Mouse (Mus musculus) kidney, postnatal 0 days (tissue): ENCODE results near the gene Pam16. TPM values are rescaled to one million over a fixed set of nuclear protein-coding genes. Genes with fewer than 3 reads are reported as not detected.

Experiments
- ATAC-seq: fragments of 200-750 bp; cut with Nextera tagmentation; replicated peaks from 2 replicates; pipeline ENCODE4 v1.8.0; 2017; ENCODE audit warnings: low read depth, moderate number of reproducible peaks, moderate TSS enrichment, moderate library complexity; ENCODE audit not compliant: low FRiP score
- DNase-seq: peaks from one replicate; pipeline ENCODE4 v3.0.0-alpha.2; 2016; ENCODE audit warnings: low spot score
- H3K27ac ChIP-seq: fragments of 300-500 bp; sonication (generic); 2 replicates; pipeline ENCODE4 v1.5.1; 2014; ENCODE audit warnings: mild to moderate bottlenecking
- H3K27me3 ChIP-seq: fragments of 300-500 bp; sonication (generic); 2 replicates; pipeline ENCODE4 v1.6.1; 2014; ENCODE audit warnings: low read length, mixed read lengths; ENCODE audit not compliant: insufficient read depth
- H3K36me3 ChIP-seq: fragments of 300-500 bp; sonication (generic); 2 replicates; pipeline ENCODE4 v1.6.1; 2014; ENCODE audit warnings: low read length, mixed read lengths; ENCODE audit not compliant: insufficient read depth
- H3K4me1 ChIP-seq: fragments of 300-500 bp; sonication (generic); replicated peaks from 2 replicates; pipeline ENCODE4 v1.6.1; 2014; ENCODE audit warnings: antibody characterized with exemption, low read length, mixed read lengths; ENCODE audit not compliant: insufficient read depth
- H3K4me2 ChIP-seq: fragments of 300-500 bp; sonication (generic); 2 replicates; pipeline ENCODE4 v1.6.1; 2014; ENCODE audit warnings: mild to moderate bottlenecking, low read length, moderate library complexity, mixed read lengths
- H3K4me3 ChIP-seq: fragments of 300-500 bp; sonication (generic); replicated peaks from 2 replicates; pipeline ENCODE4 v1.5.1; 2014; ENCODE audit warnings: low read depth, low read length
- H3K9ac ChIP-seq: fragments of 300-500 bp; sonication (generic); 2 replicates; pipeline ENCODE4 v1.6.1; 2014; ENCODE audit warnings: low read depth, low read length
- H3K9me3 ChIP-seq: fragments of 300-500 bp; sonication (generic); replicated peaks from 2 replicates; pipeline ENCODE4 v1.6.1; 2016; ENCODE audit warnings: low read length, inconsistent platforms, mixed read lengths
- CTCF ChIP-seq: IDR thresholded peaks from 2 replicates; pipeline ENCODE4 v1.5.1; 2016; ENCODE audit warnings: antibody characterized with exemption, low read depth, mild to moderate bottlenecking, moderate library complexity
- WGBS: fragments of 180-500 bp; shearing (Covaris S2); extraction: QIAGEN DNeasy Blood & Tissue Kit; methylation state at CpG from one replicate; pipeline ENCODE4 v1.1.7; 2014; 5-methylcytosine and 5-hydroxymethylcytosine counted together
- polyA plus RNA-seq: library from polyadenylated mRNA; unstranded; fragments of >200 nt; fragmentation: Nextera tagmentation; extraction: Ambion mirVana; gene quantifications from 2 replicates; pipeline ENCODE4 v1.2.1, GENCODE M21; 2015

The Pam16 gene
- polyA plus RNA-seq, 1 experiment from 2014 or later, result 106 TPM

DNA sequence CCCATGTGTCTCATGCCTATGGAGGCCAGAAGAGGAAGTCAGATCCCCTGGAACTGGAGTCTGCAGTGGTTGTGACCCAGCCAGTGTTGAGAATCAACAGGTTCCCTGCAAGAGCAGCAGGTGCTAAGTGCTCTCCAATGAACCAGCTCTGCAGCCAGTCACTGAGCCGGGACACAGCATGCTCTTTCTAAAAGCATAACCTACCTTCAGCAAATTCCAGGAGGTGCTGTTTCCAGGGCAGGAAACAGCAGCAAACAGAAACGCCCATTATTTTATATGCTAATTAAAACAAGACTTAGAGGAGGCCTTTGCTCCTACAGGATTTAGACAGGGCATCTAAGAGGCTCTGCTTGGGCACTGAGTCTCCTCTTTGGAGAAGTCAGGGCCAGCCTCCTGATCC lies 48.8 kb downstream of the Pam16 start:
- Histone ChIP-seq H3K27me3 (no peaks in the 10 kb centered on the region), H3K9ac (no peak overlapping the region), H3K36me3 (no peaks in the 10 kb centered on the region), H3K4me2 (no peak overlapping the region), H3K4me3 (no peak overlapping the region), H3K27ac (no peak overlapping the region), H3K9me3 (no peaks in the 10 kb centered on the region), H3K4me1 (0 out of 2 replicates have a peak, but pooled peaks cover under 1% of the 10 kb centered on the region)
- DNase-seq (no peak), ATAC-seq (no peak)
- WGBS, result 45% methylated on average over 2 of the region's 2 CpGs
- no peak for TF ChIP-seq CTCF

DNA sequence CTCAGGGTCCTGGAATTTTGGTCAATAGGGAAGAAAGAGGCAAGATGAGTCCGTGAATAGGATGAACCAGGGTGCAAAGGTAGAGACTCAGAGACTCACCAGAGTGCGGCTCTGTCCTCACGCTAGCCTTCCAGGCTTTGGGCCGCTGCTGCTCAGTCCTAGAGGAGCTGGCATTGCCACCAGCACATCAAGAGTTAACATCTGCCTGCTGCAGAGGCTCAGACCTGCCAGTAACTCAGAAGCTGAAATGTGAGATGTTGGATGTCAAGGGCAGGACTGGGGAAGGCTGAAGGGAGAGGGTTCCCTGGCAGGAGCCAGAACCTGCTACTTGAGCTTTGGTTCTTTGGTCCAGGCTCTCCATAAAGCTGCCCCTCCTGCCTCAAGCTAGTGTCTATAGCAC lies 54.1 kb downstream of the Pam16 start:
- DNase-seq (peak; percentile 61), ATAC-seq (0 out of 2 replicates have a peak, but pooled peaks have one; percentile 22)
- TF ChIP-seq CTCF, result no peak
- Histone ChIP-seq H3K27ac (no peak overlapping the region), H3K4me3 (no peak overlapping the region), H3K4me1 (0 out of 2 replicates have a peak, but pooled peaks cover 4% of the 10 kb centered on the region), H3K9ac (no peak overlapping the region), H3K36me3 (no peaks in the 10 kb centered on the region), H3K27me3 (no peaks in the 10 kb centered on the region), H3K4me2 (no peak overlapping the region), H3K9me3 (no peaks in the 10 kb centered on the region)
- 33% methylated on average over 4 of the region's 4 CpGs for WGBS

GRCm38 (mm10) chr16:4567912-4568311 lies 56.9 kb downstream of the Pam16 start:
- 12% methylated on average over 4 of the region's 4 CpGs for WGBS
- Histone ChIP-seq H3K4me2 (no peak overlapping the region), H3K9me3 (no peaks in the 10 kb centered on the region), H3K4me1 (0 out of 2 replicates have a peak, but pooled peaks cover 4% of the 10 kb centered on the region), H3K27me3 (no peaks in the 10 kb centered on the region), H3K27ac (no peak overlapping the region), H3K36me3 (no peaks in the 10 kb centered on the region), H3K4me3 (no peak overlapping the region), H3K9ac (no peak overlapping the region)
- peak; percentile 38; the same call in 1 of the 2 replicates for ATAC-seq
- DNase-seq, result peak; percentile 92
- peak; percentile 94 for TF ChIP-seq CTCF

Other genes with a start within 250 kb of the Pam16 start
- gene Adcy9, start 204.5 kb downstream of the Pam16 start, polyA plus RNA-seq, result 1.1 and 1.3 TPM in 2 replicates
- gene Srl, start 83.2 kb downstream of the Pam16 start, polyA plus RNA-seq, result 8.5 and 11.6 TPM in 2 replicates
- 17.2 and 19.6 TPM in 2 replicates for gene Tfap4, start 65.1 kb downstream of the Pam16 start, polyA plus RNA-seq
- gene Glis2, start 30.3 kb downstream of the Pam16 start, polyA plus RNA-seq, result 74.6 and 78.8 TPM in 2 replicates
- 20.4 and 21.1 TPM in 2 replicates for gene Vasn, start 15.0 kb upstream of the Pam16 start, polyA plus RNA-seq
- 87.8 and 89.3 TPM in 2 replicates for gene Dnaja3, start 15.0 kb upstream of the Pam16 start, polyA plus RNA-seq
- gene Coro7, start 54.8 kb upstream of the Pam16 start, polyA plus RNA-seq, result 13.1 and 16.8 TPM in 2 replicates
- gene Nmral1, start 94.4 kb upstream of the Pam16 start, polyA plus RNA-seq, result 47.9 and 56.2 TPM in 2 replicates
- gene Hmox2, start 101.4 kb upstream of the Pam16 start, polyA plus RNA-seq, result 102 and 107 TPM in 2 replicates
- 81.1 and 91.2 TPM in 2 replicates for gene Cdip1, start 165.3 kb upstream of the Pam16 start, polyA plus RNA-seq
- gene 4930562C15Rik, start 210.4 kb upstream of the Pam16 start, polyA plus RNA-seq, result 0.14 TPM in 1 of 2 replicates, not detected in the other